Mouse (Mus musculus): ENCODE data around the gene A930009A15Rik. TPM values are rescaled to one million over a fixed set of nuclear protein-coding genes. Genes with fewer than 3 reads are reported as not detected.

The A930009A15Rik gene
- polyA plus RNA-seq, 1 experiment from 2014 or later: not detected

GRCm38 (mm10) chr10:115623481-115623880 is 53.7 kb downstream of the A930009A15Rik start:
- no peaks in the 10 kb centered on the region for H3K27me3 ChIP-seq (replicated peaks; ENCODE audit: control insufficient read depth, insufficient read depth, low read length)
- H3K9ac ChIP-seq (ENCODE audit: low read depth, low read length): no peak overlapping the region
- H3K9me3 ChIP-seq (ENCODE audit: control insufficient read depth, low read length): no peaks in the 10 kb centered on the region
- no peak overlapping the region for H3K4me2 ChIP-seq
- ATAC-seq (replicated peaks; ENCODE audit: low FRiP score) (no peak), DNase-seq (ENCODE audit: low spot score) (no peak)
- no peaks in the 10 kb centered on the region for H3K4me1 ChIP-seq (replicated peaks; ENCODE audit: control insufficient read depth, insufficient read depth, low read length)
- no peaks in the 10 kb centered on the region for H3K36me3 ChIP-seq (ENCODE audit: control insufficient read depth, insufficient read depth, low read length)
- WGBS: 87% methylated on average over 7 of the region's 7 CpGs
- no peak overlapping the region for H3K27ac ChIP-seq (ENCODE audit: low read depth, low read length)
- no peak overlapping the region for H3K4me3 ChIP-seq (ENCODE audit: low read depth, low read length)

GRCm38 (mm10) chr10:115623956-115624671 is 54.3 kb downstream of the A930009A15Rik start:
- no peak for DNase-seq (ENCODE audit: low spot score)
- 75% methylated on average over 15 of the region's 15 CpGs for WGBS

GRCm38 (mm10) chr10:115624957-115625356 is 55.2 kb downstream of the A930009A15Rik start:
- DNase-seq (ENCODE audit: low spot score): no peak

More at GRCm38 (mm10) chr10:115623956-115624671, 54.3 kb downstream of the A930009A15Rik start:
- Histone ChIP-seq H3K4me2 (no peak overlapping the region), H3K27ac (ENCODE audit: low read depth, low read length) (no peak overlapping the region), H3K9ac (ENCODE audit: low read depth, low read length) (no peak overlapping the region), H3K36me3 (ENCODE audit: control insufficient read depth, insufficient read depth, low read length) (no peaks in the 10 kb centered on the region), H3K4me1 (replicated peaks; ENCODE audit: control insufficient read depth, insufficient read depth, low read length) (no peaks in the 10 kb centered on the region), H3K27me3 (replicated peaks; ENCODE audit: control insufficient read depth, insufficient read depth, low read length) (no peaks in the 10 kb centered on the region), H3K9me3 (ENCODE audit: control insufficient read depth, low read length) (no peaks in the 10 kb centered on the region), H3K4me3 (ENCODE audit: low read depth, low read length) (no peak overlapping the region)
- no peak for ATAC-seq (replicated peaks; ENCODE audit: low FRiP score)

GRCm38 (mm10) chr10:115626678-115627077 is 56.9 kb downstream of the A930009A15Rik start:
- Histone ChIP-seq H3K27ac (ENCODE audit: low read depth, low read length) (no peak overlapping the region), H3K36me3 (ENCODE audit: control insufficient read depth, insufficient read depth, low read length) (no peaks in the 10 kb centered on the region), H3K4me3 (ENCODE audit: low read depth, low read length) (no peak overlapping the region), H3K4me1 (replicated peaks; ENCODE audit: control insufficient read depth, insufficient read depth, low read length) (no peaks in the 10 kb centered on the region), H3K27me3 (replicated peaks; ENCODE audit: control insufficient read depth, insufficient read depth, low read length) (no peaks in the 10 kb centered on the region), H3K4me2 (no peak overlapping the region), H3K9ac (ENCODE audit: low read depth, low read length) (no peak overlapping the region), H3K9me3 (ENCODE audit: control insufficient read depth, low read length) (no peaks in the 10 kb centered on the region)
- DNase-seq (ENCODE audit: low spot score): no peak
- 90% methylated on average over 6 of the region's 6 CpGs for WGBS
- no peak for ATAC-seq (replicated peaks; ENCODE audit: low FRiP score)

More at GRCm38 (mm10) chr10:115624957-115625356, 55.2 kb downstream of the A930009A15Rik start:
- no peak overlapping the region for H3K9ac ChIP-seq (ENCODE audit: low read depth, low read length)
- H3K36me3 ChIP-seq (ENCODE audit: control insufficient read depth, insufficient read depth, low read length): no peaks in the 10 kb centered on the region
- H3K27me3 ChIP-seq (replicated peaks; ENCODE audit: control insufficient read depth, insufficient read depth, low read length): no peaks in the 10 kb centered on the region
- H3K27ac ChIP-seq (ENCODE audit: low read depth, low read length): no peak overlapping the region
- H3K4me1 ChIP-seq (replicated peaks; ENCODE audit: control insufficient read depth, insufficient read depth, low read length): no peaks in the 10 kb centered on the region
- WGBS: 76% methylated on average over 2 of the region's 2 CpGs
- no peak for ATAC-seq (replicated peaks; ENCODE audit: low FRiP score)
- H3K4me3 ChIP-seq (ENCODE audit: low read depth, low read length): no peak overlapping the region
- no peak overlapping the region for H3K4me2 ChIP-seq
- H3K9me3 ChIP-seq (ENCODE audit: control insufficient read depth, low read length): no peaks in the 10 kb centered on the region

Other genes with a start within 250 kb of the A930009A15Rik start
- gene Tmem19, start 207.5 kb upstream of the A930009A15Rik start, polyA plus RNA-seq (2014; fragmentation: Nextera tagmentation; extraction: Ambion mirVana): 21.2 and 22.8 TPM in 2 replicates
- gene Thap2, start 185.5 kb upstream of the A930009A15Rik start, polyA plus RNA-seq (2014; fragmentation: Nextera tagmentation; extraction: Ambion mirVana): 15.7 and 16.4 TPM in 2 replicates
- 21.9 and 24.7 TPM in 2 replicates for gene Zfc3h1, start 185.0 kb upstream of the A930009A15Rik start, polyA plus RNA-seq (2014; fragmentation: Nextera tagmentation; extraction: Ambion mirVana)
- gene Lgr5, start 17.8 kb downstream of the A930009A15Rik start, polyA plus RNA-seq (2014; fragmentation: Nextera tagmentation; extraction: Ambion mirVana): 4.8 and 5.4 TPM in 2 replicates
- 39.6 and 42.1 TPM in 2 replicates for gene Tspan8, start 246.8 kb downstream of the A930009A15Rik start, polyA plus RNA-seq (2014; fragmentation: Nextera tagmentation; extraction: Ambion mirVana)